Comparison of ENCODE assay signal across 21 mouse cellular contexts in the genomic region with DNA sequence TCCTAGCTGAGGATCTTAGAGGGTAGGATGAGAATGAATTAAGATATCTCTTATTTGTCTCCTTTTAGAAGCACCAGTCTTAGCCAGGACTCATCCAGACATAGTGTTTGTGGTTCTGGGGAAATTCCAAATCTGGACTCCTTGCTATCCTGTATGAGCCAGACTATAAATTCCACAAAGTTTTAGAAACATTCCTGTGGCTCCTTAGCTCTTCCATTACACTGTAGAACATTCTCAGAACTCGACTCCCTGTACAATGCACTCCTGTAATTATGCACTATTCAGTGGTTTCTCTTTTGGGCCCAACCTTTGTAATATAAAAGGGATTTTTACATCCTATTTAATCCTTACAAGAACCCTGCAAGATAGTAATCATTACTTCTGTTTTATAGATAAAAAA.
"Had no signal": no experiment of that assay in that cellular context is flagged by ENCODE, and none has a peak within 500 bp of the region (broad histone marks: within the 10 kb centered on the region; RNA-seq: fewer than 3 reads in every experiment).

No protein-coding gene starts in this region.

- DNase-seq: kidney, adult 11 months; kidney, adult 8-10 months; kidney, postnatal 14 days; layer of hippocampus, adult 9-11 months; liver, postnatal 0 days; lung, embryonic 14.5 days; retina, postnatal 1 day; right cerebral cortex, postnatal 25 days; spleen, adult 18-20 months; thymus, adult 18-20 months; thymus, postnatal 36 days had no signal

- H3K4me1 ChIP-seq: kidney, embryonic 15.5 days; megakaryocyte, embryonic 14.5 days; midbrain, embryonic 13.5 days; neural tube, embryonic 13.5 days had no signal

- H3K27me3 ChIP-seq: kidney, embryonic 15.5 days; megakaryocyte, embryonic 14.5 days; midbrain, embryonic 13.5 days; neural tube, embryonic 13.5 days had no signal

- H3K9ac ChIP-seq: kidney, embryonic 15.5 days; liver, embryonic 14.5 days; liver, postnatal 0 days; lung, embryonic 14.5 days; midbrain, embryonic 13.5 days; neural tube, embryonic 13.5 days had no signal

- H3K4me3 ChIP-seq: kidney, embryonic 15.5 days; layer of hippocampus, adult 2 months; megakaryocyte, embryonic 14.5 days; midbrain, embryonic 10.5 days; midbrain, embryonic 13.5 days; myocyte; neural tube, embryonic 13.5 days had no signal

- H3K9me3 ChIP-seq: kidney, embryonic 15.5 days; midbrain, embryonic 10.5 days; midbrain, embryonic 13.5 days; neural tube, embryonic 13.5 days had no signal

- H3K36me3 ChIP-seq: kidney, embryonic 15.5 days; midbrain, embryonic 10.5 days; midbrain, embryonic 13.5 days; neural tube, embryonic 13.5 days had no signal

- H3K27ac ChIP-seq: kidney, embryonic 15.5 days; layer of hippocampus, adult 2 months; liver, embryonic 14.5 days; midbrain, embryonic 10.5 days; midbrain, embryonic 13.5 days; neural tube, embryonic 13.5 days had no signal

- ATAC-seq: liver, postnatal 0 days; lung, postnatal 0 days; midbrain, embryonic 13.5 days; midbrain, embryonic 16.5 days had no signal

- H3K4me2 ChIP-seq: kidney, embryonic 15.5 days; lung, embryonic 14.5 days; midbrain, embryonic 13.5 days; neural tube, embryonic 13.5 days had no signal
